Mouse (Mus musculus) C2C12 (cell line): ENCODE results near the gene Fxyd3.

Source experiments
- CTCF ChIP-seq: IDR thresholded peaks from one replicate; pipeline ENCODE4 v1.5.1; 2011; ENCODE audit not compliant: control insufficient read depth, insufficient read depth, insufficient read length
- MAX ChIP-seq: IDR thresholded peaks from one replicate; pipeline ENCODE4 v1.6.1; 2011; ENCODE audit warnings: mild to moderate bottlenecking, control low read depth

- TF ChIP-seq CTCF = peak; percentile 33
- TF ChIP-seq MAX = no peak
These were observed 41.7 kb downstream of the Fxyd3 start for GRCm38 (mm10) chr7:31034789-31035188.
